Mouse (Mus musculus) skeletal muscle tissue, adult 2 months (tissue): ENCODE measurements at regions not wholly inside any gene's neighbourhood (a gene's known extent, or its start where the extent isn't known, plus 50 kb on each side); places are given as distances from the start of the nearest gene placed in this dataset.

Experiments
- DNase-seq: peaks from one replicate; pipeline ENCODE4 v3.0.0-alpha.2; 2012; ENCODE audit warnings: low read depth, low spot score

DNA sequence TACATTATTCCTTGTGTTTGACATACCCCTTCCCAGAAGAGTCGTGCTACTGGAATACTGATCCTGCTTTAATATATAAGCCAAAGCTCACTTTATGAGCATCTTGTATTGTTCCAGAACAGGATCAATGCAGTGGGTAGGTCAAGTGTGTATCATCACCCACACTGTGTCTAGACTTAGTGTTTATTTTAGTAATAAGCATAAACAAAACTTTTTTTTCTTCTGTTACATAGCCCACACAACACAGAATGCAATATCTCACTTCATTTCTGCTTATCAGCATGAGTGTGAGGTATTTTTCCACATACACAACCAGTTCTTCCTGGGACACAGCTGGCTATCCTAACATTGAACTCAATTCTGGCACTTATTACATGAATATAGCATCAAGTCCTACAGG lies 2721.7 kb upstream of the Lrrc6 start:
- DNase-seq: no peak
